Comparison of ENCODE assay signal across 34 mouse cellular contexts in the genomic region with DNA sequence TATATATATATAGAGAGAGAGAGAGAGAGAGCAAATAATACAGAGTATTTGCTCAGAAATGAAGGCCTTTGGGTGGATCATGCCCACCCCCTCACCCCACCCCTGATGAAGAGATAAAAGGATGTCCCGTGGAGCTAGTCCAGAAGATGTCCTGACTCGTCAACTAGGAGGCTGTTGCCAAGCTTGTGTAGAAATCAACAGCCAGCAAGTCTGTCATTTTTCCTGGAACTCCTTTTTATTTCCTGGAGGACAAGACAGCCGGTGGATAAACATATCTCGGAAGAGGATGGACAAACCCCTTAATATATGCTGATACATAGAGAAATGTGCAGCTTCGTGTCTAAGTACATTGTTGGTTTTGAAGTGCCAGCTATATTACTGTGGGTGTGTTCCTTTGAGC.
"Had no signal": no experiment of that assay in that cellular context is flagged by ENCODE, and none has a peak within 500 bp of the region (broad histone marks: within the 10 kb centered on the region; RNA-seq: fewer than 3 reads in every experiment).

No protein-coding gene starts in this region.

- H3K36me3 ChIP-seq: hindbrain, embryonic 12.5 days; hindbrain, embryonic 15.5 days; intestine, embryonic 15.5 days had no signal

- H3K4me3 ChIP-seq: heart, adult 2 months; heart, embryonic 10.5 days; heart, embryonic 12.5 days; heart, embryonic 13.5 days; heart, embryonic 15.5 days; hindbrain, embryonic 10.5 days; hindbrain, embryonic 12.5 days; hindbrain, embryonic 13.5 days; hindbrain, embryonic 15.5 days; intestine, embryonic 15.5 days; kidney, embryonic 15.5 days; layer of hippocampus, adult 2 months had no signal

- H3K9me3 ChIP-seq: heart, embryonic 13.5 days; heart, embryonic 15.5 days; intestine, embryonic 15.5 days; kidney, embryonic 15.5 days had no signal

- H3K27ac ChIP-seq: heart, adult 2 months; heart, embryonic 10.5 days; heart, embryonic 13.5 days; heart, embryonic 15.5 days; hindbrain, embryonic 10.5 days; hindbrain, embryonic 12.5 days; hindbrain, embryonic 13.5 days; hindbrain, embryonic 14.5 days; hindbrain, embryonic 15.5 days; hindbrain, postnatal 0 days; intestine, embryonic 15.5 days; kidney, embryonic 15.5 days; layer of hippocampus, adult 2 months had no signal

- ATAC-seq: hindbrain, embryonic 16.5 days; hindbrain, postnatal 0 days; inflammation-experienced regulatory T-cells, adult 6 months; intestine, embryonic 15.5 days; intestine, embryonic 16.5 days; intestine, postnatal 0 days had no signal

- H3K4me1 ChIP-seq: hindbrain, embryonic 10.5 days; hindbrain, embryonic 12.5 days; hindbrain, embryonic 13.5 days; hindbrain, embryonic 15.5 days; intestine, embryonic 15.5 days; kidney, embryonic 15.5 days had no signal

- H3K9ac ChIP-seq: heart, embryonic 12.5 days; heart, embryonic 13.5 days; heart, embryonic 15.5 days; hindbrain, embryonic 12.5 days; hindbrain, embryonic 13.5 days; hindbrain, embryonic 14.5 days; hindbrain, embryonic 15.5 days; intestine, embryonic 15.5 days; kidney, embryonic 15.5 days had no signal

- DNase-seq: heart, adult 2 months; heart, postnatal 10 days; heart, postnatal 14 days; heart, postnatal 36 days; heart, postnatal 4 days; kidney, adult 11 months; kidney, adult 18-20 months; kidney, adult 2 months; kidney, adult 9 months; kidney, postnatal 10 days; kidney, postnatal 14 days; kidney, postnatal 25 days; kidney, postnatal 36 days; kidney, postnatal 4 days; layer of hippocampus, adult 9-11 months; layer of hippocampus, postnatal 36 days had no signal

- H3K4me2 ChIP-seq: heart, embryonic 11.5 days; heart, embryonic 12.5 days; heart, embryonic 13.5 days; heart, embryonic 15.5 days; hindbrain, embryonic 12.5 days; hindbrain, embryonic 13.5 days; hindbrain, embryonic 14.5 days; hindbrain, embryonic 15.5 days; intestine, embryonic 15.5 days; kidney, embryonic 15.5 days had no signal

- H3K27me3 ChIP-seq: heart, embryonic 12.5 days; heart, embryonic 13.5 days; heart, embryonic 15.5 days; hindbrain, embryonic 12.5 days; hindbrain, embryonic 13.5 days; hindbrain, embryonic 15.5 days; intestine, embryonic 15.5 days; kidney, embryonic 15.5 days had no signal
